Mouse (Mus musculus): ENCODE data around the gene Tmem161b. TPM values are rescaled to one million over a fixed set of nuclear protein-coding genes. Genes with fewer than 3 reads are reported as not detected.

Tmem161b gene
- polyA plus RNA-seq, 1 experiment from 2014 or later, result 24.0 TPM

GRCm38 (mm10) chr13:84280352-84280751 is 58.3 kb downstream of the Tmem161b start:
- Histone ChIP-seq H3K4me1 (peaks cover 3% of the 10 kb centered on the region; the same call in 1 of the 2 replicates), H3K27me3 (no peaks in the 10 kb centered on the region), H3K27ac (no peak overlapping the region), H3K9ac (no peak overlapping the region), H3K4me2 (replicated peaks) (no peak overlapping the region), H3K4me3 (no peak overlapping the region), H3K36me3 (0 out of 2 replicates have a peak, but pooled peaks cover 6% of the 10 kb centered on the region), H3K9me3 (replicated peaks) (no peaks in the 10 kb centered on the region)
- no peak for ATAC-seq (ENCODE audit: low FRiP score)
- WGBS, result 93% methylated on average over 4 of the region's 4 CpGs

- H3K27ac ChIP-seq, result no peak overlapping the region
- H3K4me2 ChIP-seq (replicated peaks), result no peak overlapping the region
- peaks cover 6% of the 10 kb centered on the region for H3K4me1 ChIP-seq
- no peaks in the 10 kb centered on the region for H3K9me3 ChIP-seq (replicated peaks)
- no peaks in the 10 kb centered on the region for H3K27me3 ChIP-seq
- H3K4me3 ChIP-seq, result no peak overlapping the region
- no peak for ATAC-seq (ENCODE audit: low FRiP score)
- H3K36me3 ChIP-seq, result peaks cover 12% of the 10 kb centered on the region
- no peak overlapping the region for H3K9ac ChIP-seq
These were observed 60.9 kb downstream of the Tmem161b start for GRCm38 (mm10) chr13:84282966-84283365.

DNA sequence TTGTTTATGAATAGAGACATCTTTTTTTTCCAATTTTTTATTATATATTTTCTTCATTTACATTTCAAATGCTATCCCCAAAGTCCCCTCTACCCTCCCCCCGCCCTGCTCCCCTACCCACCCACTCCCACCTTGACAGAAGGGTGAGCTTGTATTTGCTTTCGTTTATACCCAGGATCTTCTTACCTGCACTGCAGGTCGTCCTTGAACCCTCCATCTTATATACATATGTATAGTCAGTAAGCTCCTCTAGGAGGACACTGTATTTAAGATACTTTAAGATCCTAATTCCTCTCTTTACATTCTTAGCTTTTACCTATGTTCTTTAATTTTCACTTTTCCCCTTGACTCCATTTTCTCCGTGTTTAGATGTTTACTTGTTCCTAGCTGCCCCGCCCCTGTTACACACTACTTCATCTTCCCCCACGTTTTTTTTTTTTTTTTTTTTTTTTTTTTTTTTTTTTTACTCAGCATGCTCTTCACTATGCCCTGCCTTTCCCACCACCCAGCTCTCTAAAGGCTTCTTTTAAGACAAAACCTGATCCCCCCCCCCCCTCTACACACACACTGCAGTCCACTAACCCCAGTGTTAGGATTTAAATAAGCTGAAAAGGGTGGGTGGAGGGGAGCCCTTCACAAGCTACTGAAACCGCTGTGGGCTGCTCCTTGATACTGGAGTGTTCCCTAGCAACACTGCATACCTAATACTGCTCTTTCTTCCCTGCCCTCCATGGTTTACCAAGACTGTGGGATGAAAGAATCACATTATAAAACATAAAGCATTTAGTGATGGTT is 62.9 kb downstream of the Tmem161b start:
- Histone ChIP-seq H3K4me2 (replicated peaks) (peak overlapping the region; percentile 23; the same call in 1 of the 2 replicates), H3K4me1 (peaks cover 6% of the 10 kb centered on the region), H3K36me3 (peaks cover 16% of the 10 kb centered on the region), H3K9ac (no peak overlapping the region), H3K4me3 (no peak overlapping the region), H3K27ac (peak overlapping the region; percentile 79), H3K9me3 (replicated peaks) (no peaks in the 10 kb centered on the region), H3K27me3 (no peaks in the 10 kb centered on the region)
- ATAC-seq (ENCODE audit: low FRiP score), result peak; percentile 99
- WGBS, result 19% methylated on average over 7 of the region's 7 CpGs

DNA sequence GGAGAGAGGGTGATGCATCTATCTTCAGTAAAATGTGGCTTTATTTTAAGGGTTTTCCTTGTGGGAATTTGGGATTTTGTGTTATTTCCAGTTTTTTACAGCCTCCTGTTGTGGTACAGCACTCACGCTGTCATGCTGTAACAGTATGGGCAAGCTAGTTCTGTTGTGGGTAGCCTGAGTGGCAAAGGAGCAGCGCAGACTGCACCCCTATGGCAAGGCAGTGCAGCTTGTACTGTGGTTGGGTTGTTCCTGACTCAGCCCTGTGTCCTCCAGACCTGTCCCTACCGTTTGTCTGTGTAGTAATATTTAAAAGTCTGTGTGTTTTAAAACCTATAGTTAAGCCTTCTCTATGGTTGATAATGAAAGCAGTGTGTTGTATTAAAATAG is 63.5 kb downstream of the Tmem161b start:
- H3K9me3 ChIP-seq (replicated peaks), result no peaks in the 10 kb centered on the region
- H3K9ac ChIP-seq, result no peak overlapping the region
- peaks cover 17% of the 10 kb centered on the region for H3K36me3 ChIP-seq
- ATAC-seq (ENCODE audit: low FRiP score), result peak; percentile 94
- peak overlapping the region; percentile 23; the same call in 1 of the 2 replicates for H3K4me2 ChIP-seq (replicated peaks)
- no peaks in the 10 kb centered on the region for H3K27me3 ChIP-seq
- H3K4me3 ChIP-seq, result no peak overlapping the region
- peaks cover 6% of the 10 kb centered on the region for H3K4me1 ChIP-seq
- H3K27ac ChIP-seq, result peak overlapping the region; percentile 79
- WGBS, result 39% methylated on average over 3 of the region's 3 CpGs

GRCm38 (mm10) chr13:84299445-84300053 is 77.5 kb downstream of the Tmem161b start:
- 84% methylated on average over 2 of the region's 2 CpGs for WGBS
- no peaks in the 10 kb centered on the region for H3K9me3 ChIP-seq (replicated peaks)

DNA sequence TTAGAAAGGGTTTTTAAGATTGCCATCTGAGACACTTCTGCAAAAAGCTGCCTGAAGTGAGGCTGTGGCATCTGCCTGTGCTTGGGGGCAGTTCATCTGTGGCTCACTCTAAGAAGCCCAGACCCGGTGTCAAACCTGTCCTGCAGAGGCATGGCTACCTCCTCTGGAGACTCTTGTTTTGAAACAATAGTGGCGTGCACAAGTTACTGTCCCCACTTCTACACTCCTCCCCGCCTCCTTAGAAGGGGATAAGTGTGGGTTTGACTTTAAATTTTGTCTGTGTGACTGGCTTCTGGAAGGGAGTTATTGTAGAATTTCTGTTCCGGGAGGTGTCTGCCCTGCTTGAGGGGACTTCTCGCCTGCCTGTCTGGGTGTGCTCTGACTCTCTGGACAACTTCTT is 121.2 kb downstream of the Tmem161b start:
- ATAC-seq (ENCODE audit: low FRiP score), result no peak
- Histone ChIP-seq H3K36me3 (no peaks in the 10 kb centered on the region), H3K9me3 (replicated peaks) (no peaks in the 10 kb centered on the region), H3K4me2 (replicated peaks) (0 out of 2 replicates have a peak overlapping the region, but pooled peaks have one; percentile 61), H3K4me3 (no peak overlapping the region), H3K27ac (peak overlapping the region; percentile 98), H3K27me3 (peaks cover 14% of the 10 kb centered on the region; the same call in 1 of the 2 replicates), H3K9ac (peak overlapping the region; percentile 32; the same call in 1 of the 2 replicates), H3K4me1 (peaks cover 27% of the 10 kb centered on the region)
- 10% methylated on average over 5 of the region's 5 CpGs for WGBS

More at GRCm38 (mm10) chr13:84299445-84300053, 77.5 kb downstream of the Tmem161b start:
- Histone ChIP-seq H3K9ac (no peak overlapping the region), H3K27ac (no peak overlapping the region), H3K4me2 (replicated peaks) (no peak overlapping the region), H3K27me3 (no peaks in the 10 kb centered on the region), H3K4me1 (no peaks in the 10 kb centered on the region), H3K4me3 (no peak overlapping the region), H3K36me3 (peaks cover 36% of the 10 kb centered on the region)
- ATAC-seq (ENCODE audit: low FRiP score), result no peak

- Histone ChIP-seq H3K4me1 (peaks cover 27% of the 10 kb centered on the region), H3K27ac (peak overlapping the region; percentile 98), H3K27me3 (peaks cover 14% of the 10 kb centered on the region; the same call in 1 of the 2 replicates), H3K4me2 (replicated peaks) (peak overlapping the region; percentile 61), H3K4me3 (no peak overlapping the region), H3K36me3 (no peaks in the 10 kb centered on the region), H3K9me3 (replicated peaks) (no peaks in the 10 kb centered on the region), H3K9ac (peak overlapping the region; percentile 32)
- WGBS, result 6% methylated on average over 13 of the region's 13 CpGs
- no peak for ATAC-seq (ENCODE audit: low FRiP score)
These were observed 121.8 kb downstream of the Tmem161b start for GRCm38 (mm10) chr13:84343691-84344495.

DNA sequence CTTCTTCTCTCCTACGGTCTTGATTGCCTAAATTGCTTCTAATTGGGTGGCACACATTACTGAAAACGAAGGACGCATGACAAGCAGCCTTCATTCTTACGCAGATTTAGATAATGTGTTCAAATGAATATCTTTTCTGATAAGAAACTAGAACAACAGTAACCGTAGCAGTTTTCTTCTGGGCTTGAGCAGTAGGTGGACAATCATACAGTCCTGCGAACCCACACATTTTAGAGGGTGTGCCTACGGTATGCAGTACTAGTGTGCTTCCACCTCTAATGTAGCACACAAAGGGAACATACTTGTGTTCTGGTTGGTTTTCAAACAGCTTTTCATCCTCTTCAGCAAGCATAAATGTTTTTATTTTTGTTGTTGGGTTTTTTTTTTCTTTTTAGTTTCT is 122.6 kb downstream of the Tmem161b start:
- H3K27ac ChIP-seq, result peak overlapping the region; percentile 98
- H3K4me3 ChIP-seq, result no peak overlapping the region

DNA sequence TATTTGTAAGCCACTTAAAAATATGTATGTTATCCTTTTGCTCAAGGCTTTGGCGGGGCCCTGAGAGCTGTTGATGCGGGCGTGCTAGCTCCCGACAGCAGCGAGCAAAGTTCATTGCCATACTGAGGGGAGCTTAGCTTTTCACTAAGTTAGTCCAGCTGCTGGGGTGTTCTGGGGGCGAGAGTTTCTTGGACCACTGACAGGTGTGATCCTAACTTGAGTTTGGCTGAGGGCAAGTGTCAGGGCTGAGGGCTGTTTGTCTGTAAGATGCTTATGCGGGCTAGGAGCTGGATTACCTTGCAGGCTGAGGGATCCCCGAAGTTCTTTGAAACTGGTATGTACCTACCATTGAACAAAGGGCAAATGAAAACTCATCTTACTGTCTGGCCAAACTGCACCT is 123.0 kb downstream of the Tmem161b start:
- Histone ChIP-seq H3K4me3 (no peak overlapping the region; the same call in 1 of the 2 replicates), H3K27me3 (peaks cover 14% of the 10 kb centered on the region; the same call in 1 of the 2 replicates), H3K9ac (peak overlapping the region; percentile 59), H3K27ac (peak overlapping the region; percentile 98), H3K36me3 (no peaks in the 10 kb centered on the region), H3K9me3 (replicated peaks) (no peaks in the 10 kb centered on the region), H3K4me1 (peaks cover 34% of the 10 kb centered on the region), H3K4me2 (replicated peaks) (peak overlapping the region; percentile 61)
- no peak for ATAC-seq (ENCODE audit: low FRiP score)
- WGBS, result 2% methylated on average over 8 of the region's 8 CpGs

More for the DNA sequence above, 122.6 kb downstream of the Tmem161b start:
- Histone ChIP-seq H3K9ac (peak overlapping the region; percentile 59), H3K36me3 (no peaks in the 10 kb centered on the region), H3K9me3 (replicated peaks) (no peaks in the 10 kb centered on the region), H3K4me2 (replicated peaks) (peak overlapping the region; percentile 61), H3K4me1 (peaks cover 31% of the 10 kb centered on the region), H3K27me3 (peaks cover 14% of the 10 kb centered on the region; the same call in 1 of the 2 replicates)
- no peak for ATAC-seq (ENCODE audit: low FRiP score)
- 9% methylated on average over 7 of the region's 7 CpGs for WGBS

Small RNAs within 50 kb of the gene (microRNA-seq; reads per million reads assigned to microRNA genes)
- not detected for gene Gm24331

Data from hindbrain, embryonic 12.5 days (tissue).